Mouse (Mus musculus): ENCODE data around the gene BC067074.

BC067074 gene

GRCm38 (mm10) chr13:113319588-113319987 lies 26.6 kb downstream of the BC067074 start:
- no peak for DNase-seq (ENCODE audit: extremely low read depth, insufficient read length, low spot score)

- no peak for DNase-seq (ENCODE audit: extremely low read depth, insufficient read length, low spot score)
Measured at GRCm38 (mm10) chr13:113321972-113322371, 29.0 kb downstream of the BC067074 start.

DNA sequence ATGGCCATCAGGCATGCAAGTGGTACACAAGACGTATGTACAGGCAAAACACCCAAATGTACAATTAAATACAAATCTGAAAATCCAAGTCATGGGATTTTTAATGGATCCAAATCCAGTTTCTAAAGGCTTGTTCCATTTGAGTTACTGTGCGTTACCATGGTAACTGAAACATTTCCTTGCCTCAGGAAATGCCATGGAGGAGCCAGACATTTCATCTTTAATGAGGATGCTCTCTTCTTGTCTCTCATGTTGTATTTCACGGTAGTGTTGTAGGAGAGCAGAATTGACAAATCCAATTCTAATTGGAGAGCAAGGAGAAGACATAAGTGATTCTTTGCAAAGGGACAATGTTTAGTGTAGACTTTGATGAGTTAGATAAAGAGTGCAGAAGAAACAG lies 31.3 kb downstream of the BC067074 start:
- no peak for DNase-seq (ENCODE audit: extremely low read depth, insufficient read length, low spot score)

GRCm38 (mm10) chr13:113325678-113326077 lies 32.7 kb downstream of the BC067074 start:
- no peak for DNase-seq (ENCODE audit: extremely low read depth, insufficient read length, low spot score)

- DNase-seq (ENCODE audit: extremely low read depth, insufficient read length, low spot score) = no peak
Measured at GRCm38 (mm10) chr13:113332256-113332655, 39.3 kb downstream of the BC067074 start.

DNA sequence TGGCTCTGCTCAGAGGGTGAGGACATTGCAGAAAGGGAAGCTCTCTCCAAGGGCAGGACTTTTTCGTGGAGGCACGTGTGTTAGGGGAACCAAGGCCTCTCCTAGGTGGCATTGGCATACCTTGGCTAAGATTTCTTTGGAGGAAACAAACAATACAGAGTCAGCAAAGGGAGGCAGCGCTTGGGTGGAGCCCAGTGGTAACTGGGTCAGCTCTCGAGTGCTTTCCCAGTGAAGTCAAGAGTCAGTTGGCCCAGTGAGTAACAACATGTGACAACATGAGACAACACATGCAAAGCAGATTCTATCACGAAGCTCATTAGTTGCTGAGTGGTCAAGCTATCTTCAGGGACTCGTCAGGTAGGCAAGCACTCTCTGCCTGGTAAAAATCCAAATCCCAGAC lies 40.4 kb downstream of the BC067074 start:
- no peak for DNase-seq (ENCODE audit: extremely low read depth, insufficient read length, low spot score)

GRCm38 (mm10) chr13:113333931-113334330 lies 41.0 kb downstream of the BC067074 start:
- no peak for DNase-seq (ENCODE audit: extremely low read depth, insufficient read length, low spot score)

DNA sequence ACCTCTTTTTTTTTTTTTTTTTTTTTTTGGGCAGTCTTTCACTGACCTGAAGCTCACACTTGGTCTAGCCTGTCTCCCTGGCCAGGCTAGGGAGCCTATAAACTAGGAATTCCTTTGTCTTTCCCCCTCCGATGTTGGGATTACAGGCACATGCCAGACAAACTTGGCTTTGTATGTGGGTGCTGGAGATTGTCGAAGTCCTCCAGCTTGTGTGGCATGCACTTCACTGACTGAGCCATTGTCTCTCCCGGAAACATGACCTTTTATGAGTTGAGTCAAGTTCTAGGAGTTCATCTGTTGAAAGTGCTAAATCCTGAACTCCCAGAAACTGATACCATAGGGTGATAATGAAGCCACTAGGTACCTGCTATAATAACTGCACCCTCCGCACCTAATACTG lies 41.8 kb downstream of the BC067074 start:
- no peak for DNase-seq (ENCODE audit: extremely low read depth, insufficient read length, low spot score)

DNA sequence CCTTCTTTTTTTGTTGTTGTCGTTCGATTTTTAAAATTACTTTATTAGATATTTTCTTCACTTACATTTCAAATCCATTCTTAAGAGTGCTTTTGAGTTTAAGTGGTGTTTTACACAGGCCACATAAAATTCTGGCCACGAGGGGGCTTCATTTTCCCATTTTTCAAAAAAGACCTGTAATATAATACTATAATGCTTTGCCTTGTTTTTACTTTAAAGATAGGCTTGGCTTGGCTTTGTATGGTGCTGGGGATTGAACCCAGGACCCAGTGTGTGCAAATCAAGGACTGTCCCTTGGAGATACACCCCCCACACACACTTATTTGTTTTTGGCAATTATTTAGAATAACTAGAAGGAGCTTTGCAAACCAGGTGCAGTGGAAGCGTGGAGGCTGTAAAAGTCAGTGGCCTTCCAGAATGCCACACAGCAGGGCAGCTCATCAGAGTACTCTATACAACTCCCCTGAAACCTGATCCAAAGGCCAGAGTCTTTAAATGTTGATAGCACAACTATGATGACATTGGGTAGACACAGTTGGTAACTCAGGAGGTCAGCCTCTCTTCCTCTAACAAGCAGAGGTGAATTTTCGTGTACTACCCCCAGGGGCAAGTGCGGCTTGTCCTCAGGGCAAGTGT lies 44.4 kb downstream of the BC067074 start:
- peak; percentile 9 for DNase-seq (ENCODE audit: extremely low read depth, insufficient read length, low spot score)

- DNase-seq (ENCODE audit: extremely low read depth, insufficient read length, low spot score) = peak; percentile 59
Measured at GRCm38 (mm10) chr13:113340644-113341043, 47.7 kb downstream of the BC067074 start.

- DNase-seq (ENCODE audit: extremely low read depth, insufficient read length, low spot score) = peak; percentile 49
Measured at GRCm38 (mm10) chr13:113341161-113341560, 48.2 kb downstream of the BC067074 start.

DNA sequence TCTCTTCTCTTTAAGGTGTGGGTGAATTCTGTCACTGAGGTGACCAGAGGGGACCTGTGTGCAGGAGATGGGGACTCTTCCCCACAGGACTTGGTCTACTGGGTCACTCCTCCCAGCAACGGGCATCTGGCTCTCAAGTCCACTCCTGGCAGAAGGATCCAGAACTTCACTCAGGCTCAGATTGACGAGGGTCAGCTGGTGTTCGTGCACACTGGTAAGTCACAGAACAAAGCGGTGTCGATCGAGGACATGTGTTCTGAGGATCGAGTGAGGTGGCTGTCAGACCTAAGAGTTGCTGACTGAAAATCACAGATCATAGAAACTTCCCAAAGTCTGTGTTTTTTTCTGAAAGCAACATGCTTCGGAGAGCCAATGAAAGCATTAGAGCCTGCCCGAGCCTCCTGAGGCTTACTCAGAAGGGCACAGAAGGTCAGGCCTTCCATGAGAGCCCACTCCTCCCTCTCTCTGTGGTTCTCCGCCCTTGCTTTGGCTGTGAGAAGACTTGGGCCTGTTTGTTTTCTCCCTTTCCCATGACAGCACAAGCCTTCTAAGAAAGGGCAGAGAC lies 49.5 kb downstream of the BC067074 start:
- DNase-seq (ENCODE audit: extremely low read depth, insufficient read length, low spot score) = no peak

DNA sequence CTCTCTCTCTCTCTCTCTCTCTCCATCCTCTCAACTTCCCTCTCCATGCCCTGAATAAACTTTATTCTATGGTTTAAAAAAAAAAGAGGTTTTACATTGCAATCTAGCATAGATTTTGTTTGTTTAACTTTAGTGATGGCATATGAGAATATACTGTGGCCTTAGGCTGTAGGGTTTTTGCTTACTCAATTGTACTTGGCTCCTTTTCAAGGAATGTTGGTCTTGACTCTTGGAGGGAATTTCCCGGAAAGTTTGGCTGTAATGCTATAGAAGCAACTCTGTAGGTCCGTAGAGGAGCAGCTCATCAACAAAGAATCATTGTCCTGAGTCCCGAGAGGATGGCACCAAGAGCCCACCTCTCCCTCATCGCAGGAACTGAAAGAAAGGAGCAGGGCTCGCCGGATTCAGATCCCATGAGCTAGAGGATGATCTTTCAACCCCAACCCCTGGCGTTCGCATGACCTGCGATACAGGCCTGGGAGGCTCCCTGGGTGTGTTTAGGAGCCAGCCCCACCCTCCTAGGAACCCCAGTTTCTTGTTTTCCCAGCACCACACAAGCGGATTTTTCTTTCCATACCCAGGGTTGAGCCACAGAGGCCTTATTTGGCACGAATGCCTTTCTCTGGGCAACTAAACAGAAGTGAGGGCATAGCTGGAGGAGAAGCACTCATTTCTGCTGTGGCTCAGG lies 57.9 kb downstream of the BC067074 start:
- peak; percentile 67 for DNase-seq (ENCODE audit: extremely low read depth, insufficient read length, low spot score)

DNA sequence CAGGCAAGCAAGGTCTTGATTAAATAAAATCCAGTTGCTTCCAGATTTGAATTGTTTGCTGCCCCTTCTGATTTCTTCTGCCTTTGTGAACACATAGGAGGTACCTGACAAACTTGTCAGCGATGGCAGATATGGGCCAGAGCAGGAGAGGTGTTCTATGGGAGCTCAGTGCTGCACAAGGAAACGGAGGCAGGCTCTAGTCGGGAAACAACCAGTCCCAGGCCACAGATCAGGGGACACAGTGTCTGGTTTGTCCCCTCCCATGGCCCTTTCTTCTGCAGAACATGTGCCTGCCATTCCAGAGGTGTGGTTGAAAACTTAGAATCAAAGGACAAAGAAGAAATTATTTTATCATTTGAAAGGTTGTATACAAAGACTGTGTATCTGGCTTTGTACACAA lies 60.6 kb downstream of the BC067074 start:
- DNase-seq (ENCODE audit: extremely low read depth, insufficient read length, low spot score) = no peak

- no peak for DNase-seq (ENCODE audit: extremely low read depth, insufficient read length, low spot score)
Measured at GRCm38 (mm10) chr13:113353955-113354354, 61.0 kb downstream of the BC067074 start.

DNA sequence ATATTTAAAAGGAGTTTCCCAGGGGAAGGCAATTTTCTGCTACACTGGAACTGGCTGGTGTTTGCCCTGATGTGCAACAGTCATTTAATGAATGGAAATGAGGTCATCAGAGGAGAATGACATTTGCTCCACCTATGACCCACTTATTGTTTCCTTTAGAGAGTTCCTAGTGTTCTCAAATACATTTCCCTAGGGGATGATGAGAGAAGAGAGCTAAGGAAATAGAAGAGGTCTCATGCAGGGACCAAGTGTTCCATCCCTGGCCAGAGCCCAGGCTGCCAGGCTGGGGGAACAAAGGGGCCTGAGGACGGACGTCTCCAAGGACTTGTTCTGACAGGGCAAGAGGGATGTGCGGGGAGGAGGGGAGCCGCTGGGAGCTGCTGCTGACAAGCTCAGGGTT lies 62.1 kb downstream of the BC067074 start:
- peak; percentile 7 for DNase-seq (ENCODE audit: extremely low read depth, insufficient read length, low spot score)

GRCm38 (mm10) chr13:113357438-113358144 lies 64.6 kb downstream of the BC067074 start:
- DNase-seq (ENCODE audit: extremely low read depth, insufficient read length, low spot score) = no peak

GRCm38 (mm10) chr13:113359676-113360075 lies 66.7 kb downstream of the BC067074 start:
- no peak for DNase-seq (ENCODE audit: extremely low read depth, insufficient read length, low spot score)

DNA sequence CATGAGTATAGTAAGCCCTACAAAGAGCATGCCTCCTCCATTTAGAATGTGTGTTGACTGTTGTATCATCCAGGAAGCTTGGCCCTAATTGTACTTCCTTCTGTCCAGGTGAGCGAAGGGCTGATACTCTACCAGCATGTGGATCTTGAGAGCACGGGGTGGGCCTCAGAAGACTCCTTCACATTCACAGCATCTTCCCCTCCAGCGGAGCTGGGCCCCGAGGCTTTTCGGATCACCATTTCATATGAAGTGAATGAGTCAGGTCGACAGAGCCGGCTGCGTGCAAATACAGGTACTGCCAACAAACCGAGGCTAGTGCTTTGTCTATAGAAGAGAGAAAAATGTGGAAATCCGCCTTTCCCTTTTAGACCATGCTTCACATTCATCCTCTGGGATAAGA lies 73.0 kb downstream of the BC067074 start:
- no peak for DNase-seq (ENCODE audit: extremely low read depth, insufficient read length, low spot score)

- DNase-seq (ENCODE audit: extremely low read depth, insufficient read length, low spot score) = no peak
Measured at GRCm38 (mm10) chr13:113368931-113369579, 76.1 kb downstream of the BC067074 start.

GRCm38 (mm10) chr13:113369622-113370021 lies 76.7 kb downstream of the BC067074 start:
- DNase-seq (ENCODE audit: extremely low read depth, insufficient read length, low spot score) = no peak
